7 mouse cellular contexts compared by ENCODE assay signal in genomic region chr14:31656857-31657645, GRCm38 (mm10). TPM values are rescaled to one million over a fixed set of nuclear protein-coding genes. Genes with fewer than 3 reads are reported as not detected.
A peak's percentile ranks its signal among the peaks of the same experiment; 100 is the strongest.
DNase-seq lines count a peak whose midpoint lies in the region; ATAC-seq lines count a peak whose summit lies in the region.

No protein-coding gene starts in this region.

- peak; percentile 78 for DNase-seq in A20 (ENCODE audit: low read depth, low spot score)
- DNase-seq in c-Kit-positive CD71-positive TER-119-positive erythroid progenitor cells, embryonic 14.5 days (ENCODE audit: low spot score): peak; percentile 65
- DNase-seq in induced T-regulatory cell, adult 2 months (ENCODE audit: low read depth): peak; percentile 85
- peak; percentile 43 for DNase-seq in liver, embryonic 11.5 days (ENCODE audit: low spot score)

- peaks cover 25% of the 10 kb centered on the region for H3K4me1 ChIP-seq in forebrain, embryonic 12.5 days
- H3K4me1 ChIP-seq in liver, embryonic 11.5 days (replicated peaks; ENCODE audit: control insufficient read depth, insufficient read depth, low read length): peaks cover 20% of the 10 kb centered on the region
- H3K4me1 ChIP-seq in neural tube, embryonic 14.5 days (ENCODE audit: control insufficient read depth, insufficient read depth, low read length): peaks cover 14% of the 10 kb centered on the region

- no peak overlapping the region for H3K9ac ChIP-seq in forebrain, embryonic 12.5 days
- H3K9ac ChIP-seq in liver, embryonic 11.5 days (ENCODE audit: low read depth, low read length): no peak overlapping the region
- no peak overlapping the region for H3K9ac ChIP-seq in neural tube, embryonic 14.5 days (replicated peaks; ENCODE audit: low read depth, low read length)

- H3K9me3 ChIP-seq in forebrain, embryonic 12.5 days: no peaks in the 10 kb centered on the region
- no peaks in the 10 kb centered on the region for H3K9me3 ChIP-seq in liver, embryonic 11.5 days (ENCODE audit: control insufficient read depth, low read length)
- H3K9me3 ChIP-seq in neural tube, embryonic 14.5 days (ENCODE audit: control insufficient read depth, low read length): no peaks in the 10 kb centered on the region

- no peaks in the 10 kb centered on the region for H3K36me3 ChIP-seq in forebrain, embryonic 12.5 days (replicated peaks)
- no peaks in the 10 kb centered on the region for H3K36me3 ChIP-seq in liver, embryonic 11.5 days (ENCODE audit: control insufficient read depth, insufficient read depth, low read length)
- H3K36me3 ChIP-seq in neural tube, embryonic 14.5 days (ENCODE audit: control insufficient read depth, insufficient read depth, low read length): no peaks in the 10 kb centered on the region

- no peaks in the 10 kb centered on the region for H3K27me3 ChIP-seq in forebrain, embryonic 12.5 days
- no peaks in the 10 kb centered on the region for H3K27me3 ChIP-seq in liver, embryonic 11.5 days (replicated peaks; ENCODE audit: control insufficient read depth, insufficient read depth, low read length)
- H3K27me3 ChIP-seq in neural tube, embryonic 14.5 days (ENCODE audit: control insufficient read depth, insufficient read depth, low read length): no peaks in the 10 kb centered on the region

- no peak overlapping the region for H3K4me2 ChIP-seq in forebrain, embryonic 12.5 days
- no peak overlapping the region for H3K4me2 ChIP-seq in liver, embryonic 11.5 days
- no peak overlapping the region for H3K4me2 ChIP-seq in neural tube, embryonic 14.5 days (ENCODE audit: low read depth, low read length)

- 48% methylated on average over 5 of the region's 5 CpGs for WGBS in forebrain, embryonic 12.5 days
- 41% methylated on average over 5 of the region's 5 CpGs for WGBS in liver, embryonic 11.5 days
- 38% methylated on average over 5 of the region's 5 CpGs for WGBS in neural tube, embryonic 14.5 days

- ATAC-seq in CD4-positive, CD25-positive, alpha-beta regulatory T cell, adult 4 months: peak; percentile 68
- ATAC-seq in forebrain, embryonic 12.5 days (ENCODE audit: low FRiP score): peak; percentile 22; the same call in 1 of the 2 replicates
- ATAC-seq in liver, embryonic 11.5 days (replicated peaks; ENCODE audit: low FRiP score): no peak
- no peak for ATAC-seq in neural tube, embryonic 14.5 days (ENCODE audit: low read depth)

- no peak overlapping the region for H3K27ac ChIP-seq in forebrain, embryonic 12.5 days
- no peak overlapping the region for H3K27ac ChIP-seq in liver, embryonic 11.5 days (ENCODE audit: low read depth, low read length)
- peak overlapping the region; percentile 28; the same call in 1 of the 2 replicates for H3K27ac ChIP-seq in neural tube, embryonic 14.5 days (ENCODE audit: low read depth, low read length)

- no peak overlapping the region for H3K4me3 ChIP-seq in forebrain, embryonic 12.5 days (replicated peaks)
- no peak overlapping the region for H3K4me3 ChIP-seq in liver, embryonic 11.5 days (ENCODE audit: low read depth, low read length)
- H3K4me3 ChIP-seq in neural tube, embryonic 14.5 days (ENCODE audit: low read depth, low read length): no peak overlapping the region

RNA-seq across cellular contexts. Expression of gene Hacl1, which starts 16.0 kb away (rescaled TPM):
- polyA plus RNA-seq in CD4-positive, CD25-positive, alpha-beta regulatory T cell, adult 4 months (2017; shearing (Covaris generic)): 10 to 100 TPM; 33.3 to 37.9 TPM
- polyA plus RNA-seq in forebrain, embryonic 12.5 days (2016; fragmentation: Nextera tagmentation; extraction: Ambion mirVana): 6.9 and 8.9 TPM in 2 replicates
- 8.1 and 10.5 TPM in 2 replicates for polyA plus RNA-seq in liver, embryonic 11.5 days (2014; fragmentation: Nextera tagmentation; extraction: Ambion mirVana)
- polyA plus RNA-seq in neural tube, embryonic 14.5 days (2014; fragmentation: Nextera tagmentation; extraction: Ambion mirVana): 10.0 and 13.5 TPM in 2 replicates

RNA-seq across cellular contexts. Expression of gene Btd, which starts 16.2 kb away (rescaled TPM):
- 10 to 100 TPM; 27.1 to 29.5 TPM for polyA plus RNA-seq in CD4-positive, CD25-positive, alpha-beta regulatory T cell, adult 4 months (2017; shearing (Covaris generic))
- polyA plus RNA-seq in forebrain, embryonic 12.5 days (2016; fragmentation: Nextera tagmentation; extraction: Ambion mirVana): 13.9 and 15.2 TPM in 2 replicates
- 11.4 and 13.3 TPM in 2 replicates for polyA plus RNA-seq in liver, embryonic 11.5 days (2014; fragmentation: Nextera tagmentation; extraction: Ambion mirVana)
- polyA plus RNA-seq in neural tube, embryonic 14.5 days (2014; fragmentation: Nextera tagmentation; extraction: Ambion mirVana): 14.4 and 17.7 TPM in 2 replicates

RNA-seq across cellular contexts. Expression of gene Gm49387, which starts 16.4 kb away (rescaled TPM):
- under 1 TPM in 1 of 2 experiments, not detected in 1; 0.62 TPM for polyA plus RNA-seq in CD4-positive, CD25-positive, alpha-beta regulatory T cell, adult 4 months (2017; shearing (Covaris generic))
- 1.1 TPM in 1 of 2 replicates, not detected in the other for polyA plus RNA-seq in forebrain, embryonic 12.5 days (2016; fragmentation: Nextera tagmentation; extraction: Ambion mirVana)
- 0.19 and 1.9 TPM in 2 replicates for polyA plus RNA-seq in liver, embryonic 11.5 days (2014; fragmentation: Nextera tagmentation; extraction: Ambion mirVana)
- not detected in 2 replicates for polyA plus RNA-seq in neural tube, embryonic 14.5 days (2014; fragmentation: Nextera tagmentation; extraction: Ambion mirVana)

Comparison
In these comparisons a context has a peak if more than half of its experiments do, and no peak if none do; other contexts are left out.
1. ATAC-seq: peak in CD4-positive, CD25-positive, alpha-beta regulatory T cell, adult 4 months (single experiment) and forebrain, embryonic 12.5 days (single experiment); none in liver, embryonic 11.5 days (single experiment) and neural tube, embryonic 14.5 days (single experiment).
2. Peak in every context shown above with its lines, with median percentiles within 50 percentile points of each other: DNase-seq.